Mouse (Mus musculus) kidney, adult 2 months (tissue): ENCODE results near the gene Plcb3.

Source experiments
- CTCF ChIP-seq: fragments of 200-500 bp; conservative IDR thresholded peaks from 2 replicates; pipeline ENCODE4 v1.5.1; 2011; ENCODE audit warnings: low read depth, mild to moderate bottlenecking, control low read depth, low read length, moderate library complexity, mixed read lengths; ENCODE audit not compliant: insufficient read depth, insufficient read length
- POLR2A ChIP-seq: fragments of 200-500 bp; IDR thresholded peaks from one replicate; pipeline ENCODE4 v1.6.1; 2011; ENCODE audit warnings: low read depth, low read length, control low read depth

DNA sequence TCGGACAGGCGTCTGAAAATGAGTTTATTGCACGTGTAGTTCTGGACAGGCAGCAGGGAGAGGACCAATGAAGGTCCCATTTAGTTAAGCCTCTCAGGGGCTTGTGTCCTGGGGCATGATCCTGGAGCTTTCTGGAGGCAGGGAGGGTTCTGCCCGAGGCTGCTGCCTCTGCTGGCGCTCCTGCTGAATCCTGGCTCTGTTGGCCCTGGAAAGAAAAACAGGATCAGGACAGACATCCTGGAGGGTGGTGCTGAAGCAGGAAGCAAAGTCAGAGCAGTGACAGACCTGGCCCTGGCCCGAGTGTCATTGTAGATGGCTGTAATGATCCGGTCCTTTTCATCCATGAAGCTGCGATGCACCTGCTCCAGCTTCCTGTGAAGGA, 11.6 kb upstream of the Plcb3 start:
- TF ChIP-seq CTCF (no peak), POLR2A (no peak)
